Mouse (Mus musculus): ENCODE measurements around the gene Mrpl20. TPM values are rescaled to one million over a fixed set of nuclear protein-coding genes. Genes with fewer than 3 reads are reported as not detected.
A peak's percentile ranks its signal among the peaks of the same experiment; 100 is the strongest.

Mrpl20 gene
- total and polyA plus RNA-seq, 2 experiments from 2014 or later: 123 to 279 TPM

GRCm38 (mm10) chr4:155831205-155831766 lies 28.6 kb downstream of the Mrpl20 start, which contains the start of gene Aurkaip1:
Gene Aurkaip1, plus strand, starts transcription at chr4:155831272.
- peaks cover 18% of the 10 kb centered on the region for H3K36me3 ChIP-seq (ENCODE audit: insufficient read depth, low read length)
- peak within 1 kb of the TSS; percentile 79 for H3K4me3 ChIP-seq (ENCODE audit: low read depth, low read length)
- peak; percentile 92 for TF ChIP-seq CTCF (IDR thresholded peaks at IDR 0.05)
- ATAC-seq (ENCODE audit: low FRiP score) (peak; percentile 92), DNase-seq (ENCODE audit: low spot score) (peak; percentile 98)
- no peaks in the 10 kb centered on the region for H3K27me3 ChIP-seq (ENCODE audit: insufficient read depth, low read length)
- WGBS: under 1% methylated on average over 49 of the region's 49 CpGs
- peaks cover 4% of the 10 kb centered on the region; the same call in 1 of the 2 replicates for H3K4me1 ChIP-seq (ENCODE audit: insufficient read depth, low read length)
- peak within 1 kb of the TSS; percentile 96 for H3K4me2 ChIP-seq (ENCODE audit: low read depth, low read length, poor library complexity, severe bottlenecking)
- H3K9ac ChIP-seq (replicated peaks; ENCODE audit: low read length, poor library complexity, severe bottlenecking): peak within 1 kb of the TSS; percentile 79
- no peaks in the 10 kb centered on the region for H3K9me3 ChIP-seq (ENCODE audit: low read length)
- H3K27ac ChIP-seq (ENCODE audit: low read depth, low read length): peak within 1 kb of the TSS; percentile 78

- H3K4me1 ChIP-seq (ENCODE audit: insufficient read depth, low read length): peaks cover 4% of the 10 kb centered on the region; the same call in 1 of the 2 replicates
- no peaks in the 10 kb centered on the region for H3K9me3 ChIP-seq (ENCODE audit: low read length)
- H3K4me3 ChIP-seq (ENCODE audit: low read depth, low read length): peak overlapping the region; percentile 79
- under 1% methylated on average over 25 of the region's 25 CpGs for WGBS
- H3K27me3 ChIP-seq (ENCODE audit: insufficient read depth, low read length): no peaks in the 10 kb centered on the region
- peak overlapping the region; percentile 78 for H3K27ac ChIP-seq (ENCODE audit: low read depth, low read length)
- TF ChIP-seq CTCF (IDR thresholded peaks at IDR 0.05): no peak
- DNase-seq (ENCODE audit: low spot score) (no peak), ATAC-seq (ENCODE audit: low FRiP score) (peak; percentile 21; the same call in 1 of the 2 replicates)
- H3K36me3 ChIP-seq (ENCODE audit: insufficient read depth, low read length): peaks cover 18% of the 10 kb centered on the region
- H3K4me2 ChIP-seq (ENCODE audit: low read depth, low read length, poor library complexity, severe bottlenecking): peak overlapping the region; percentile 96
- peak overlapping the region; percentile 79 for H3K9ac ChIP-seq (replicated peaks; ENCODE audit: low read length, poor library complexity, severe bottlenecking)
Measured at GRCm38 (mm10) chr4:155831831-155832230, 29.2 kb downstream of the Mrpl20 start.

- Histone ChIP-seq H3K9ac (replicated peaks; ENCODE audit: low read length, poor library complexity, severe bottlenecking) (peak overlapping the region; percentile 79), H3K4me1 (ENCODE audit: insufficient read depth, low read length) (peaks cover 4% of the 10 kb centered on the region; the same call in 1 of the 2 replicates), H3K4me2 (ENCODE audit: low read depth, low read length, poor library complexity, severe bottlenecking) (peak overlapping the region; percentile 96), H3K36me3 (ENCODE audit: insufficient read depth, low read length) (peaks cover 15% of the 10 kb centered on the region), H3K27ac (ENCODE audit: low read depth, low read length) (peak overlapping the region; percentile 78; the same call in 1 of the 2 replicates), H3K27me3 (ENCODE audit: insufficient read depth, low read length) (no peaks in the 10 kb centered on the region), H3K4me3 (ENCODE audit: low read depth, low read length) (peak overlapping the region; percentile 79), H3K9me3 (ENCODE audit: low read length) (no peaks in the 10 kb centered on the region)
- ATAC-seq (ENCODE audit: low FRiP score) (no peak), DNase-seq (ENCODE audit: low spot score) (no peak)
- no peak for TF ChIP-seq CTCF (IDR thresholded peaks at IDR 0.05)
- WGBS: 55% methylated on average over 10 of the region's 10 CpGs
Measured at GRCm38 (mm10) chr4:155832321-155832720, 29.6 kb downstream of the Mrpl20 start.

- H3K4me2 ChIP-seq (ENCODE audit: low read depth, low read length, poor library complexity, severe bottlenecking): no peak overlapping the region
- H3K27ac ChIP-seq (ENCODE audit: low read depth, low read length): no peak overlapping the region
- no peaks in the 10 kb centered on the region for H3K27me3 ChIP-seq (ENCODE audit: insufficient read depth, low read length)
- no peaks in the 10 kb centered on the region for H3K9me3 ChIP-seq (ENCODE audit: low read length)
- H3K36me3 ChIP-seq (ENCODE audit: insufficient read depth, low read length): peaks cover 10% of the 10 kb centered on the region; the same call in 1 of the 2 replicates
- 87% methylated on average over 4 of the region's 4 CpGs for WGBS
- H3K9ac ChIP-seq (replicated peaks; ENCODE audit: low read length, poor library complexity, severe bottlenecking): no peak overlapping the region
- TF ChIP-seq CTCF (IDR thresholded peaks at IDR 0.05): no peak
- H3K4me3 ChIP-seq (ENCODE audit: low read depth, low read length): no peak overlapping the region
- no peak for DNase-seq (ENCODE audit: low spot score)
- ATAC-seq (ENCODE audit: low FRiP score): no peak
- H3K4me1 ChIP-seq (ENCODE audit: insufficient read depth, low read length): peaks cover 4% of the 10 kb centered on the region; the same call in 1 of the 2 replicates
Measured at GRCm38 (mm10) chr4:155833234-155833633, 30.6 kb downstream of the Mrpl20 start.

GRCm38 (mm10) chr4:155833836-155834235 lies 31.2 kb downstream of the Mrpl20 start:
- DNase-seq (ENCODE audit: low spot score): peak; percentile 89
- TF ChIP-seq CTCF (IDR thresholded peaks at IDR 0.05): peak; percentile 81
- ATAC-seq (ENCODE audit: low FRiP score): 0 out of 2 replicates have a peak, but pooled peaks have one; percentile 21
- Histone ChIP-seq H3K36me3 (ENCODE audit: insufficient read depth, low read length) (peaks cover 10% of the 10 kb centered on the region; the same call in 1 of the 2 replicates), H3K27ac (ENCODE audit: low read depth, low read length) (peak overlapping the region; percentile 43; the same call in 1 of the 2 replicates), H3K9ac (replicated peaks; ENCODE audit: low read length, poor library complexity, severe bottlenecking) (no peak overlapping the region), H3K4me3 (ENCODE audit: low read depth, low read length) (no peak overlapping the region), H3K27me3 (ENCODE audit: insufficient read depth, low read length) (no peaks in the 10 kb centered on the region), H3K4me2 (ENCODE audit: low read depth, low read length, poor library complexity, severe bottlenecking) (no peak overlapping the region), H3K4me1 (ENCODE audit: insufficient read depth, low read length) (peaks cover 4% of the 10 kb centered on the region; the same call in 1 of the 2 replicates), H3K9me3 (ENCODE audit: low read length) (no peaks in the 10 kb centered on the region)
- 36% methylated on average over 2 of the region's 2 CpGs for WGBS

- Histone ChIP-seq H3K27ac (ENCODE audit: low read depth, low read length) (no peak overlapping the region), H3K4me1 (ENCODE audit: insufficient read depth, low read length) (no peaks in the 10 kb centered on the region; the same call in 1 of the 2 replicates), H3K27me3 (ENCODE audit: insufficient read depth, low read length) (peaks cover 7% of the 10 kb centered on the region), H3K4me2 (ENCODE audit: low read depth, low read length, poor library complexity, severe bottlenecking) (no peak overlapping the region), H3K9me3 (ENCODE audit: low read length) (no peaks in the 10 kb centered on the region), H3K9ac (replicated peaks; ENCODE audit: low read length, poor library complexity, severe bottlenecking) (no peak overlapping the region), H3K36me3 (ENCODE audit: insufficient read depth, low read length) (peaks cover 10% of the 10 kb centered on the region; the same call in 1 of the 2 replicates), H3K4me3 (ENCODE audit: low read depth, low read length) (no peak overlapping the region)
- ATAC-seq (ENCODE audit: low FRiP score) (no peak), DNase-seq (ENCODE audit: low spot score) (no peak)
- TF ChIP-seq CTCF (IDR thresholded peaks at IDR 0.05): no peak
- 72% methylated on average over 11 of the region's 11 CpGs for WGBS
Measured at GRCm38 (mm10) chr4:155837404-155838010, 34.8 kb downstream of the Mrpl20 start.

Data from midbrain, postnatal 0 days (tissue).